Mouse (Mus musculus): ENCODE data around the gene Asprv1.

Gene Asprv1

GRCm38 (mm10) chr6:86667061-86667460 is 39.1 kb downstream of the Asprv1 start:
- no peak for DNase-seq

GRCm38 (mm10) chr6:86668580-86669239 is 40.7 kb downstream of the Asprv1 start, which contains the start of gene Mxd1:
Gene Mxd1 (minus strand): TSS chr6:86669161.
- peak; percentile 47 to 54 for DNase-seq

GRCm38 (mm10) chr6:86669240-86669727 is 41.3 kb downstream of the Asprv1 start:
- DNase-seq: peak; percentile 100

DNA sequence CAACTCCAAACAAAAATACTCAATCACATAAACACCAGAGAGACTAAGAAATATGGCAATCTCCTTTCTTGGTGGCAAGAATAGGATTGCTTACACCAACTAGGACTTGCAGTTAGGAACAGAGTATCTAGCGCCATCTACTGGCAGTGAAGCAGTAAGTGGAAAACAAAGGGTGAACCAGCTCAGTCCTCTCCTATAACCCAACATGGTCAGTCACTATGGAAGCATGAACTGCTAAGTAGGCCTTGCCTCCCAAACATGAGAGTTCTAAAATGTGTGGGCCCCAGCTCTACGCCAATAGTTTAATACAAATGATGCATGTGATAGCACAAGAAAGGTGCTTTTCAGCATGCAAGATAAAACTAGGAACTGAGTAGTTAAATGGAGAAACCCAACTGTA is 42.9 kb downstream of the Asprv1 start:
- peak; percentile 72 to 80 for DNase-seq

DNA sequence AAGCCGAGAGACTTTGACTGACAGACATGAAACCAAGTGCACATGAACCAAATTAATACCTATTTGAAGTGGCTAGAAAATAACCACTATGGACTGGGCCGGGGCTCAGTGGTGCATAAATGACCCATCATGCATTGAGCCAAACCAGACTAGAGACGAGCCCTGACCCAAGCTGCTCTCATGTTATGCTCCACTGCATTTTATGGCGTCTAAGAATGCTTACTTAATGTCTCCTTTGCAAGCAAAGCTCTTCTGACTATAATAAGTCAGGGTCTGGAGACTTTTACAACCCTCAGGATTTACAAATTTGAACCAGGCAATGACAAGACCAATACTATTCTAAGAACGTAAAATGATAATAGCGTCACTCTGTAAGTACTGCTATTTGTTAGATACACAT is 50.4 kb downstream of the Asprv1 start:
- DNase-seq: no peak

All from cerebellum, postnatal 14 days (tissue).